Mouse (Mus musculus) thymus, adult 2 months (tissue): ENCODE results near the gene Mmp27. TPM values are rescaled to one million over a fixed set of nuclear protein-coding genes. Genes with fewer than 3 reads are reported as not detected.
A peak's percentile ranks its signal among the peaks of the same experiment; 100 is the strongest.

Experiments used
- DNase-seq: peaks from one replicate; pipeline ENCODE4 v3.0.0; 2021
- H3K27ac ChIP-seq: fragments of 200-500 bp; 2 replicates; pipeline ENCODE4 v1.5.1; 2012; ENCODE audit warnings: low read length, control low read depth; ENCODE audit not compliant: control insufficient read depth, insufficient read depth
- H3K27me3 ChIP-seq: fragments of 200-500 bp; 2 replicates; pipeline ENCODE4 v1.6.1; 2012; ENCODE audit warnings: mild to moderate bottlenecking, low read length, moderate library complexity, mixed read lengths; ENCODE audit not compliant: control insufficient read depth, insufficient read depth
- H3K36me3 ChIP-seq: fragments of 200-500 bp; 2 replicates; pipeline ENCODE4 v1.6.1; 2012; ENCODE audit warnings: mild to moderate bottlenecking, low read length, moderate library complexity; ENCODE audit not compliant: control insufficient read depth, insufficient read depth
- H3K4me1 ChIP-seq: fragments of 200-500 bp; replicated peaks from 2 replicates; pipeline ENCODE4 v1.6.1; 2012; ENCODE audit warnings: low read length; ENCODE audit not compliant: control insufficient read depth, insufficient read depth
- H3K4me3 ChIP-seq: fragments of 200-500 bp; 2 replicates; pipeline ENCODE4 v1.5.1; 2012; ENCODE audit warnings: mild to moderate bottlenecking, low read length, control low read depth, moderate library complexity; ENCODE audit not compliant: control insufficient read depth, insufficient read depth
- CTCF ChIP-seq: fragments of 200-500 bp; IDR thresholded peaks from 2 replicates; pipeline ENCODE4 v1.5.1; 2012; ENCODE audit warnings: mild to moderate bottlenecking, control low read depth, low read length, moderate library complexity, borderline replicate concordance; ENCODE audit not compliant: control insufficient read depth, poor library complexity, insufficient read depth; ENCODE audit errors: extremely low read depth
- POLR2A ChIP-seq: fragments of 200-500 bp; IDR thresholded peaks from 2 replicates; pipeline ENCODE4 v1.6.1; 2012; ENCODE audit warnings: mild to moderate bottlenecking, low read length, control low read depth, moderate library complexity; ENCODE audit not compliant: control insufficient read depth, poor library complexity, insufficient read depth; ENCODE audit errors: extremely low read depth
- WGBS: fragments of 180-500 bp; shearing (Covaris S2); methylation state at CpG from one replicate; pipeline ENCODE4 v1.1.7; 2018; 5-methylcytosine and 5-hydroxymethylcytosine counted together
- polyA plus RNA-seq: library from polyadenylated mRNA; depleted of rRNA; stranded (reverse); fragments of >200 nt; gene quantifications from 2 replicates; pipeline ENCODE4 v1.2.3, GENCODE M21; 2012; rRNA removed

Gene Mmp27
- polyA plus RNA-seq, 1 experiment = 0.47 TPM

DNA sequence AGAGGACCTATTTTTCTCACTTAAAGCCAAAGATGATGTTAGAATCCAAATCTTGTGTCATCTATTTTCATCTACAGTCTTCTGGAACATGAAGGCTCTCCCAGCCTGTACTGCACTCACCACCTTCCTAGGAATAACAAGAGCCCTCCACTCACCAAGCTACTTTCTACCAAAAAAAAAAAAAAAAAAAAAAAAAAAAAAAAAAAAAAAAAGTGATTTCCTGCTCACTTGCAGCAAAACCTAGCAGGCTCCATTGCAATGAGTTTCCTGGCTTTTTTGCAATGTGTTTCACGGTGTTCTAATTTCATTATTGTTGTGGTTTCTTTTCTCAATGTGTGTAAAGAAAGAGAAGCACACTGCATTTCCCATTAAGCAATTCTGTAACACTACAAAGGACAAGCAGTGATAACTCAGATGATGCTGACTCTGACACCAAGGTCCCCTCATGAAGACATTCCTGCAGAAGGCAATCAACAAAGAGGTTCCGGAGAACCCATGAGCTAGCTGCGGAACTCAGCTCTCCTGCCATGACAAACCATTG lies 22.1 kb downstream of the Mmp27 start:
- DNase-seq = no peak
- Histone ChIP-seq H3K4me1 (no peaks in the 10 kb centered on the region), H3K27me3 (no peaks in the 10 kb centered on the region), H3K27ac (no peak overlapping the region), H3K4me3 (no peak overlapping the region), H3K36me3 (no peaks in the 10 kb centered on the region)
- no peak for TF ChIP-seq CTCF
- no peak for TF ChIP-seq POLR2A
- 69% methylated on average over 3 of the region's 3 CpGs for WGBS

DNA sequence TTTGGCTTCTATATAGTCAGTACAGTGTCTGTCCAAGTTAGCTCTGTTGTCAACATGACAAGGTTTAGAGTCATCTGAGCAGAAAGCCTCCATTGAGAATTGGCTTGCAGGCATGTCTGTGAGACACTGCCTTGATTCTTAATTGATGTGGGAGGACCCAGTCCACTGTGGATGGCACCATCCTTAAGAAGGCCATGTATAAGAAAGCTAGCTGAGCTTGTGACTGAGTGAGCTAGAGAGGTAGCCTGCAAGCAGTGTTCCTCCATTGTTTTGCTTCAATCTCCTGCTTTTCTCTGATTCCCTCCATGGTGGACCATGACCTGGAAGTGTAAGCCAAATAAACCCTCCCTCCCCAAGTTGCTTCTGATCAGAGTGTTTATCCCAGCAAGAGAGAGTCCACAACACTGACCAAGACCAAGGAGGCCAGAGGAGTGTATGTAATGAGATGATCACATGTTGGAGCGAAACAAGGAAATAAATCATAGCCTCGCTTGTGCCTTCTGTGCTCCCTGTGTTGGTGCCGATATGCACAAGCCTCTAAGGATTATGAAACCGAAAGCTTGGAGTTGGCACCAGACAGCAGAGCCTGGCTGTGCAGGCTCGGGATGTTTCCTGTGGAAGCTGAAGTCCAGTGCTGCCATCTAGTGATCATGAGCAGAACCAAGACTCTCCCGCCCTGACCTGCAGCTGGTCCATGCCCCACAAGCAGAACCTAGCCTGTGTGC lies 23.8 kb downstream of the Mmp27 start:
- TF ChIP-seq CTCF = peak; percentile 77; the same call in 1 of the 2 replicates
- TF ChIP-seq POLR2A = no peak
- H3K4me3 ChIP-seq = no peak overlapping the region
- WGBS = 3% methylated on average over 6 of the region's 6 CpGs
- H3K27ac ChIP-seq = no peak overlapping the region
- no peaks in the 10 kb centered on the region for H3K27me3 ChIP-seq
- no peaks in the 10 kb centered on the region for H3K4me1 ChIP-seq
- H3K36me3 ChIP-seq = no peaks in the 10 kb centered on the region
- peak; percentile 74 for DNase-seq

DNA sequence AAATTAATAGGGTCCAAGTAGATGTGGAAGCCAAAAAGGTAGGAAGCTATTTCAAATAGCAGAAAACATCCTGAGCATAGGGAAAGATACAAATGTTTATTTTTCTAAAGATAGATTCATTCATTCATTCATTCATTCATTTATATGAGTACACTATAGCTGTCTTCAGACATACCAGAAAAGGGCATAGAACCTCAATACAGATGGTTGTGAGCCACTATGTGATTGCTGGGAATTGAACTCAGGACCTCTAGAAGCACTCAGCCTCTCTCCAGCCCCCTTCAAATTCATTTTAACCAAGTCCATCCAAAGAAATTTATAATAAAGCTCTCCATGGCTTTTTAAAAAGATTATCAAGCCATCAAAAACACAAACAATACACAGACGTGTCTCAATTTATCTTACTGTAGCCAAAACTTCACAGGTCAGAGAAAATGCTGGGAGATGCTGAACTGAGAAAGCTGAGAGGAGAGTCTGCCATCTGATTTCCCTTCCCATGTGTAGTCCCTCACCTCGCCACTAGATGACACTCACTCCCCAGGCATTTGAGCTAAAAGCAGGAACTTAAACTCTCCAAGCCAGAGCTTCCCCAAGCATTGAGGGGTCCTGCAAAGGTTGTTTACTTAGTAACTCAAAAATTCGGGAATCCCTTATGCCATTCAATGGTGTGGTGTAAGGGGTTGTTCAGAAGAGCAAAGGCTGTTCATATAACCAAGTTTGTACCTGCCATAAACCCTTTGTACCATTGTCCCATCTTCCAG lies 32.0 kb downstream of the Mmp27 start:
- TF ChIP-seq CTCF = no peak
- no peak overlapping the region for H3K27ac ChIP-seq
- DNase-seq = peak; percentile 77
- 3% methylated on average over 3 of the region's 3 CpGs for WGBS
- H3K4me1 ChIP-seq = no peaks in the 10 kb centered on the region
- no peaks in the 10 kb centered on the region for H3K36me3 ChIP-seq
- H3K4me3 ChIP-seq = no peak overlapping the region
- no peaks in the 10 kb centered on the region for H3K27me3 ChIP-seq

DNA sequence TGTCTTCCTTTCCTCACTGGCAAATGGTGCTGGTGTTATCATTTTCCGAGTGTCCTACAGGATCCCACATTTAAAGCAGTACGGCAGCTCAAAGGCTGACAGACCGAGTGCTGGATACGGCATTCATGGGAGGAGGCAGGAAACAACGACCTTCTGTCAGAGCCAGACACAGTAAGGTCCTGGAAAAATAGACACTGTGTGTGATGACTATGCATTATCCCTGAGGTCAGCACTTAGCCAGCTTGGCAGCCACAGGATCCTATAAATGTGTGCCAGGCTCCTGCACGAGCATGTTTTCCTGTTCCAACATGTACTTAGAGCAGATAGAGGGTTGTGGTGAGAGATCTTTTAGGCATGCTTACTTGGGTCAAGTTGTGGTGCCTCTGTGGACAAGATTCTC lies 32.8 kb downstream of the Mmp27 start:
- no peaks in the 10 kb centered on the region for H3K4me1 ChIP-seq
- 69% methylated on average over 6 of the region's 6 CpGs for WGBS
- no peak overlapping the region for H3K27ac ChIP-seq
- H3K36me3 ChIP-seq = no peaks in the 10 kb centered on the region
- H3K27me3 ChIP-seq = no peaks in the 10 kb centered on the region
- DNase-seq = no peak
- no peak overlapping the region for H3K4me3 ChIP-seq
- TF ChIP-seq CTCF (no peak), POLR2A (no peak)

DNA sequence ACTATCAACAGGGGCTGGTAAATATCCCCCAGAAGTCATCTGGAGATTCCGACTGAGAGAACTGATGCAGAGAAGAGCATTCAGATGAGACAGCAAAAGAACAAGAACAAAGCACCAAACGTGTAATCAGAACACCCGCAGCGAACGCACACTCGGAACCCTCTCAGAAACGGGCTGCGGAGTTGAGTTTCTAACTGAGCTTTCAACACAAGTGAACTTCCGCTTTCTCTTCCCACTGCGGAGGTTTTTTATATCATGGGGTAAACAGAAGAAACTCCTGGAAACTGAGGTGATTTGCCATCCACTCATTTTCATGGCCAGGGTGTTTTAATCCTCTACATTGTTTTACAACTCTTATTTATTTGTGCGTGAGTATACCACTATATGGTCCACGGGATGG lies 34.4 kb downstream of the Mmp27 start:
- H3K27ac ChIP-seq = no peak overlapping the region
- no peaks in the 10 kb centered on the region for H3K27me3 ChIP-seq
- no peak for DNase-seq
- TF ChIP-seq POLR2A (no peak), CTCF (no peak)
- no peaks in the 10 kb centered on the region for H3K4me1 ChIP-seq
- no peak overlapping the region for H3K4me3 ChIP-seq
- WGBS = 83% methylated on average over 12 of the region's 12 CpGs
- H3K36me3 ChIP-seq = no peaks in the 10 kb centered on the region

DNA sequence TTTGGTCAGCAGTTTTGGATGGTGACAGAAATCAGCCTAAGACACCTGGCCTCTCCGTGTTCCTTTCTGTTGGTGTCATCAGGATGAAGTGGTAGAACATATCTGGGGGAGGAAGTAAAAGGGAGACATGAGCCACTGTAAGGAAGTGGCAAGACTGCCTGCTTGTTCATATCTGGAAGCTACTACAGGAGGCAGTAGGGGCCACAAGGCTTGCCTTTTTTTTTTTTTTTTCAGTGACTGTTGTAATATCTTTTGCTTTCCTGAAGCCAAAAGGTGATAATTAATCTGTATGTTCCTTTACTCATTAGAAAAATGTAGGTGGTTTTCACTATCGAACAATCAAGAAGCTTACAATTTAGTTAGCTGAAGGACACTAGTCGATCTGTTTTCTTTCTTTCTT lies 51.4 kb downstream of the Mmp27 start:
- H3K4me1 ChIP-seq = no peaks in the 10 kb centered on the region
- TF ChIP-seq POLR2A (no peak), CTCF (no peak)
- no peak overlapping the region for H3K4me3 ChIP-seq
- DNase-seq = no peak
- no peak overlapping the region for H3K27ac ChIP-seq
- 69% methylated on average over 3 of the region's 3 CpGs for WGBS
- H3K36me3 ChIP-seq = no peaks in the 10 kb centered on the region
- no peaks in the 10 kb centered on the region for H3K27me3 ChIP-seq

DNA sequence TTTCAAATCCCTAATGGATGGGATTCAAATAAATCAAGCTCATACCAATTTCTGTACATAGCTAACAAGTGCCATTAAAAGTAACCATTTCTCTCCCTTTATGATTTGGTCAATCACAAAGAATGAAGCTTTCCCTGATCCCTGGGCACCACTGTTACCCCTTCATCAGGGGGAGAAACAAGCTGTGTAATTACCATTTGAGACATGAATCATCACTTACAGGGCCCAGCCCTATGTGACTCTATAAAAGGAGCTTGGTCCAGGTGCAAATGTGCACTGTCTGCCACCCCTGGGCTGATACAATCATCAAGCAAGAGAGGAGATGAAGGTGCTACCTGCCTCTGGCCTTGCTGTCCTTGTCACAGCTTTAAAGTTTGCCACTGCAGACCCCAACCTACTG lies 56.7 kb downstream of the Mmp27 start, which contains the start of gene Mmp20:
Mmp20 (plus strand) TSS at position 301 of the 400 bp plus-strand sequence.
- Histone ChIP-seq H3K27me3 (no peaks in the 10 kb centered on the region), H3K27ac (no peak within 1 kb of the TSS), H3K36me3 (no peaks in the 10 kb centered on the region), H3K4me3 (no peak within 1 kb of the TSS), H3K4me1 (no peaks in the 10 kb centered on the region)
- TF ChIP-seq POLR2A = no peak
- no peak for TF ChIP-seq CTCF
- no peak for DNase-seq

Other genes with a start within 250 kb of the Mmp27 start
- gene Mmp12, start 227.0 kb upstream of the Mmp27 start, polyA plus RNA-seq = 2.2 and 3.6 TPM in 2 replicates
- gene Mmp1b, start 183.3 kb upstream of the Mmp27 start, polyA plus RNA-seq = not detected in 2 replicates
- gene Mmp3, start 125.6 kb upstream of the Mmp27 start, polyA plus RNA-seq = 1.2 and 1.3 TPM in 2 replicates
- gene Mmp10, start 69.0 kb upstream of the Mmp27 start, polyA plus RNA-seq = not detected in 2 replicates
- 0.31 and 0.64 TPM in 2 replicates for gene Mmp8, start 12.9 kb upstream of the Mmp27 start, polyA plus RNA-seq
- 0.04 TPM in 1 of 2 replicates, not detected in the other for gene Mmp20, start 56.8 kb downstream of the Mmp27 start, polyA plus RNA-seq
- gene Mmp7, start 120.7 kb downstream of the Mmp27 start, polyA plus RNA-seq = 1.1 and 2.3 TPM in 2 replicates
- 123 and 128 TPM in 2 replicates for gene Tmem123, start 192.6 kb downstream of the Mmp27 start, polyA plus RNA-seq